Mouse (Mus musculus): ENCODE measurements around the gene Bcl7c. TPM values are rescaled to one million over a fixed set of nuclear protein-coding genes. Genes with fewer than 3 reads are reported as not detected.

The Bcl7c gene
- total RNA-seq, 1 experiment = 35.6 TPM

GRCm38 (mm10) chr7:127707045-127707956 is 1.4 kb downstream of the Bcl7c start:
- H3K9ac ChIP-seq (ENCODE audit: insufficient read depth, low read depth, low read length, poor library complexity, severe bottlenecking) = peak overlapping the region; percentile 27
- peak overlapping the region; percentile 73 to 86 for H3K4me3 ChIP-seq (ENCODE audit: insufficient read depth in 1 of 2, low read depth in 1 of 2, low read length in 2 of 2, poor library complexity in 1 of 2, severe bottlenecking in 1 of 2)
- H3K9me3 ChIP-seq (ENCODE audit: control insufficient read depth, insufficient read depth, low read depth, low read length) = no peaks in the 10 kb centered on the region
- DNase-seq (ENCODE audit: low read depth, low spot score) = no peak
- in situ Hi-C loops (cut with MboI; ENCODE audit: low sequenced_read_pairs in 2 of 2, unreplicated experiment in 2 of 2) = no loop called here
- no peak overlapping the region; the same call in 1 of the 2 replicates for H3K27ac ChIP-seq (ENCODE audit: insufficient read depth, low read depth, low read length, poor library complexity, severe bottlenecking)
- TF ChIP-seq ZC3H11A (IDR thresholded peaks at IDR 0.05; ENCODE audit: borderline replicate concordance, low read depth, low read length) (no peak), ZNF384 (IDR thresholded peaks at IDR 0.05; ENCODE audit: low read depth, low read length) (no peak), CHD2 (IDR thresholded peaks at IDR 0.05; ENCODE audit: low read depth, low read length) (no peak), MAFK (IDR thresholded peaks at IDR 0.05; ENCODE audit: insufficient read depth, low read depth, low read length) (no peak), HCFC1 (IDR thresholded peaks at IDR 0.05; ENCODE audit: borderline replicate concordance, insufficient read depth, low read length) (no peak)
- peaks cover 5 to 24% of the 10 kb centered on the region in 2 experiments; a peak in 3 of 4 replicates for H3K4me1 ChIP-seq (ENCODE audit: control insufficient read depth in 2 of 2, insufficient read depth in 2 of 2, low read length in 2 of 2, poor library complexity in 1 of 2)
- peaks cover 14% of the 10 kb centered on the region; the same call in 1 of the 2 replicates for H3K36me3 ChIP-seq (ENCODE audit: control insufficient read depth, insufficient read depth, low read length, poor library complexity, severe bottlenecking)

GRCm38 (mm10) chr7:127705706-127706105 is 3.0 kb downstream of the Bcl7c start:
- no peak for DNase-seq (ENCODE audit: low read depth, low spot score)
- TF ChIP-seq HCFC1 (IDR thresholded peaks at IDR 0.05; ENCODE audit: borderline replicate concordance, insufficient read depth, low read length) (no peak), ZNF384 (IDR thresholded peaks at IDR 0.05; ENCODE audit: low read depth, low read length) (no peak), MAFK (IDR thresholded peaks at IDR 0.05; ENCODE audit: insufficient read depth, low read depth, low read length) (no peak)
- in situ Hi-C loops (cut with MboI; ENCODE audit: low sequenced_read_pairs in 2 of 2, unreplicated experiment in 2 of 2) = no loop called here
- Histone ChIP-seq H3K36me3 (ENCODE audit: control insufficient read depth, insufficient read depth, low read length, poor library complexity, severe bottlenecking) (peaks cover 14% of the 10 kb centered on the region; the same call in 1 of the 2 replicates), H3K9me3 (ENCODE audit: control insufficient read depth, insufficient read depth, low read depth, low read length) (no peaks in the 10 kb centered on the region), H3K9ac (ENCODE audit: insufficient read depth, low read depth, low read length, poor library complexity, severe bottlenecking) (no peak overlapping the region), H3K4me1 (ENCODE audit: control insufficient read depth in 2 of 2, insufficient read depth in 2 of 2, low read length in 2 of 2, poor library complexity in 1 of 2) (peaks cover 1 to 17% of the 10 kb centered on the region in 2 experiments; a peak in 2 of 4 replicates), H3K27ac (ENCODE audit: insufficient read depth, low read depth, low read length, poor library complexity, severe bottlenecking) (no peak overlapping the region), H3K4me3 (ENCODE audit: insufficient read depth in 1 of 2, low read depth in 1 of 2, low read length in 2 of 2, poor library complexity in 1 of 2, severe bottlenecking in 1 of 2) (no peak overlapping the region)

GRCm38 (mm10) chr7:127704598-127704997 is 4.1 kb downstream of the Bcl7c start:
- peaks cover 17% of the 10 kb centered on the region; the same call in 1 of the 2 replicates for H3K36me3 ChIP-seq (ENCODE audit: control insufficient read depth, insufficient read depth, low read length, poor library complexity, severe bottlenecking)
- H3K4me1 ChIP-seq (ENCODE audit: control insufficient read depth in 2 of 2, insufficient read depth in 2 of 2, low read length in 2 of 2, poor library complexity in 1 of 2) = peaks cover 1 to 17% of the 10 kb centered on the region in 2 experiments; a peak in 2 of 4 replicates
- TF ChIP-seq ZC3H11A (IDR thresholded peaks at IDR 0.05; ENCODE audit: borderline replicate concordance, low read depth, low read length) (no peak), MAFK (IDR thresholded peaks at IDR 0.05; ENCODE audit: insufficient read depth, low read depth, low read length) (no peak), HCFC1 (IDR thresholded peaks at IDR 0.05; ENCODE audit: borderline replicate concordance, insufficient read depth, low read length) (no peak), ZNF384 (IDR thresholded peaks at IDR 0.05; ENCODE audit: low read depth, low read length) (no peak), CHD2 (IDR thresholded peaks at IDR 0.05; ENCODE audit: low read depth, low read length) (no peak)
- H3K9ac ChIP-seq (ENCODE audit: insufficient read depth, low read depth, low read length, poor library complexity, severe bottlenecking) = no peak overlapping the region
- DNase-seq (ENCODE audit: low read depth, low spot score) = no peak
- no peak overlapping the region; the same call in 1 of the 2 replicates for H3K27ac ChIP-seq (ENCODE audit: insufficient read depth, low read depth, low read length, poor library complexity, severe bottlenecking)
- in situ Hi-C loops (cut with MboI; ENCODE audit: low sequenced_read_pairs in 2 of 2, unreplicated experiment in 2 of 2) = no loop called here
- no peak overlapping the region for H3K4me3 ChIP-seq (ENCODE audit: insufficient read depth in 1 of 2, low read depth in 1 of 2, low read length in 2 of 2, poor library complexity in 1 of 2, severe bottlenecking in 1 of 2)
- H3K9me3 ChIP-seq (ENCODE audit: control insufficient read depth, insufficient read depth, low read depth, low read length) = no peaks in the 10 kb centered on the region

GRCm38 (mm10) chr7:127703561-127704178 is 5.1 kb downstream of the Bcl7c start:
- TF ChIP-seq MAFK (IDR thresholded peaks at IDR 0.05; ENCODE audit: insufficient read depth, low read depth, low read length) = no peak
- TF ChIP-seq ZC3H11A (IDR thresholded peaks at IDR 0.05; ENCODE audit: borderline replicate concordance, low read depth, low read length) = no peak
- TF ChIP-seq HCFC1 (IDR thresholded peaks at IDR 0.05; ENCODE audit: borderline replicate concordance, insufficient read depth, low read length) = no peak
- TF ChIP-seq CHD2 (IDR thresholded peaks at IDR 0.05; ENCODE audit: low read depth, low read length) = no peak
- TF ChIP-seq ZNF384 (IDR thresholded peaks at IDR 0.05; ENCODE audit: low read depth, low read length) = no peak
- H3K4me3 ChIP-seq (ENCODE audit: insufficient read depth in 1 of 2, low read depth in 1 of 2, low read length in 2 of 2, poor library complexity in 1 of 2, severe bottlenecking in 1 of 2) = no peak overlapping the region
- H3K9me3 ChIP-seq (ENCODE audit: control insufficient read depth, insufficient read depth, low read depth, low read length) = no peaks in the 10 kb centered on the region
- H3K4me1 ChIP-seq (ENCODE audit: control insufficient read depth in 2 of 2, insufficient read depth in 2 of 2, low read length in 2 of 2, poor library complexity in 1 of 2) = peaks cover 0 to 14% of the 10 kb centered on the region in 2 experiments; a peak in 2 of 4 replicates
- no peak for DNase-seq (ENCODE audit: low read depth, low spot score)
- H3K36me3 ChIP-seq (ENCODE audit: control insufficient read depth, insufficient read depth, low read length, poor library complexity, severe bottlenecking) = peaks cover 17% of the 10 kb centered on the region; the same call in 1 of the 2 replicates
- H3K27ac ChIP-seq (ENCODE audit: insufficient read depth, low read depth, low read length, poor library complexity, severe bottlenecking) = no peak overlapping the region
- in situ Hi-C loops (cut with MboI; ENCODE audit: low sequenced_read_pairs in 2 of 2, unreplicated experiment in 2 of 2) = no loop called here
- H3K9ac ChIP-seq (ENCODE audit: insufficient read depth, low read depth, low read length, poor library complexity, severe bottlenecking) = no peak overlapping the region
